Mouse (Mus musculus): ENCODE measurements around the gene Cyth3. TPM values are rescaled to one million over a fixed set of nuclear protein-coding genes. Genes with fewer than 3 reads are reported as not detected.

The Cyth3 gene
- 39.8 and 41.3 TPM in 2 replicates for polyA plus RNA-seq (2012; rRNA removed)

DNA sequence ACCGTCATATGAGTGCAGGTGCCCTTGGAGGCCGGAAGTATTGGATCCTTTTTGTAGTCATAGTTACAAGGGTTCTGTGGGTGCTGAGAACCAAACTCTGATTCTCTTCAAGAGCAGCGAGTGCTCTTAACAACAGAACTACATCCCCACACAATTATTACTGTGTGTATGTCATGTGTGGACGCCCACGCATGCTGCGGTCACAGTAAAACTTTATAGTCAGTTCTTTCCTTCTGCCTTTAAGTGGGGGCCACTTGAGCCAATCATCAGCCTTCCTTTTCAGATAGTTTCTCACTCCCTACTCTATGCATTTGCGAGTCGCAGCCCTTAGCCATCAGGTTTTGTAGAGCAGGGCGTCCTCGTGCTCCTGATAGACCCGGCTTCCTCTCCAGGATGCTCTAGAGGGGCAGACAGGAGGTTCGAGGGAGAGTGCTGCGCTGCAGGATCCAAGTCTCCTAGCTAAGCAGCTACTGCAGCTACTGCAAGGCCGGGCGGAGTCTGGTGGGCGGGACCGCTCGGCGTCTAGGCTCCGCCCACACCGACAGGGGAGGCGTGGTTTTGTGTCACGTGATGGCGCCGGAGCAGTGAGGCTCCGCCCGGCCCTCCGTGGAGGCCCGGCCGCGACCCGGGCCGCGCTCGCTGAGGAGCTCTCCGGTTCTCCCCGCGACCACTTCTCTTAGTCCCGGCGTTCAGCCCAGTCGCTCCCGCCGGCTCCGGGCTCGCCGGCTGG lies at the start of gene Cyth3:
Gene Cyth3, plus strand, starts transcription at position 555 of the 730 bp plus-strand sequence.
- peak; percentile 92 to 96 for DNase-seq
- H3K27ac ChIP-seq (ENCODE audit: insufficient read depth, low read length), result peak within 1 kb of the TSS; percentile 61
- peak within 1 kb of the TSS; percentile 88 for H3K4me3 ChIP-seq (replicated peaks; ENCODE audit: insufficient read depth, low read depth, low read length)
- 9% methylated on average over 46 of the region's 46 CpGs for WGBS
- peaks cover 3% of the 10 kb centered on the region; the same call in 1 of the 2 replicates for H3K4me1 ChIP-seq (ENCODE audit: control insufficient read depth, insufficient read depth, low read length)
- H3K27me3 ChIP-seq (ENCODE audit: control insufficient read depth, insufficient read depth, low read length), result no peaks in the 10 kb centered on the region
- TF ChIP-seq POLR2A (IDR thresholded peaks at IDR 0.05; ENCODE audit: borderline replicate concordance, insufficient read depth, low read length), result peak; percentile 38; the same call in 1 of the 2 replicates
- no peak for TF ChIP-seq CTCF (IDR thresholded peaks at IDR 0.05; ENCODE audit: borderline replicate concordance, insufficient read depth, low read depth, low read length)

DNA sequence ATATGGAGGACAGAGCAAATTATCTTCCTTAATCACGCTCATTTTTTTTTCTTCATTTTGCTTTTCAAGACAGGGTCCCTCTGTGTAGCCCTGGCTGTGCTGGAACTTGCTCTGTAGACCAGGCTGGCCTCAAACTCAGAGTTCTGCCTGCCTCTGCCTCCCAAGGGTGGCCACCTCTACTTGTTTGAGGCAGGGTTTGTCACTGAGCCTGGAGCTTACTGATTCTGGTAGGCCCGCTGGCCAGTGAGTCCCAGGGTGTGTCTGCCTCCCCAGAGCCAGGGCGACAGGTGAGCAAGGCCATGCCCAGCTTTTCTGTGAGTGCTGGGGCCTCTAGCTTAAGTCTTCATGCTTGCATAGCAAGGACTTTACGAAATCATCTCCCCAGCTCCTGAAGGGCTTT lies 49.2 kb upstream of the Cyth3 start:
- H3K27me3 ChIP-seq (ENCODE audit: control insufficient read depth, insufficient read depth, low read length), result no peaks in the 10 kb centered on the region
- no peak for TF ChIP-seq CTCF (IDR thresholded peaks at IDR 0.05; ENCODE audit: borderline replicate concordance, insufficient read depth, low read depth, low read length)
- TF ChIP-seq POLR2A (IDR thresholded peaks at IDR 0.05; ENCODE audit: borderline replicate concordance, insufficient read depth, low read length), result no peak
- H3K4me3 ChIP-seq (replicated peaks; ENCODE audit: insufficient read depth, low read depth, low read length), result no peak overlapping the region
- no peaks in the 10 kb centered on the region for H3K4me1 ChIP-seq (ENCODE audit: control insufficient read depth, insufficient read depth, low read length)
- H3K27ac ChIP-seq (ENCODE audit: insufficient read depth, low read length), result no peak overlapping the region
- DNase-seq, result no peak
- WGBS, result 91% methylated on average over 4 of the region's 4 CpGs

- WGBS, result 75% methylated on average over 19 of the region's 19 CpGs
- Histone ChIP-seq H3K27me3 (ENCODE audit: control insufficient read depth, insufficient read depth, low read length) (no peaks in the 10 kb centered on the region), H3K4me1 (ENCODE audit: control insufficient read depth, insufficient read depth, low read length) (no peaks in the 10 kb centered on the region), H3K4me3 (replicated peaks; ENCODE audit: insufficient read depth, low read depth, low read length) (no peak overlapping the region), H3K27ac (ENCODE audit: insufficient read depth, low read length) (no peak overlapping the region)
- TF ChIP-seq CTCF (IDR thresholded peaks at IDR 0.05; ENCODE audit: borderline replicate concordance, insufficient read depth, low read depth, low read length), result no peak
- TF ChIP-seq POLR2A (IDR thresholded peaks at IDR 0.05; ENCODE audit: borderline replicate concordance, insufficient read depth, low read length), result no peak
- no peak for DNase-seq
These were observed 47.7 kb upstream of the Cyth3 start for GRCm38 (mm10) chr5:143574261-143575178.

DNA sequence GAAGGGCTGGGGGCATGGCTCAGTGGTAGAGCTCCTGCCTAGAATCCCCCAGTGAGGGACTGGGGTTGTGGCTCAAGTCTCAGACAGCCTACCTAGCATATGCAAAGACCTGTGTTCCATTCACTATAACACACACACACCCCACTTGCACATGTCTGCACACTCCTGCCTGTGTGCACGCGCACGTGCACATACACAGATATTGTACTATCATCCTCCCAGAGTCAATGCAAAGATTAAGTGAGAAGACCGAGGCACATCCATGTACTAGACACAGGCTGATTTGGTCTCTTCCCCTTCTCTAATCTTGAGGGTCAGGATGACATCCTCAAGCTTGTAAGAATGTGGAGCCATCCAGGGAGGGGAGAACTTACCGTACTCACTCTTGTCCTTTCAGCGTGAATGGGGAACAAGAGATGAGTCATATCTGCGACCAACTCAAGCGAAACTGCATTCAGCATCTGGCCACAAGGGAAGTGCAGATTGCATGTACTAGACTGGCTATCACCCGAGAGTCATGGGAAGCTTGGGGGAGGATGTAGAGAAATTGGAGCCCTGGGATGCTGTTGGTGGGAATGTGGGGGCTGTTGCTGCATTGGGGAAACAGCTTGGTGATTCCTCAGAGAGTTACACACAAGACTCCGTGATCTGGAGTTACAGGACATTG lies 42.6 kb upstream of the Cyth3 start:
- no peak for DNase-seq
- no peaks in the 10 kb centered on the region for H3K4me1 ChIP-seq (ENCODE audit: control insufficient read depth, insufficient read depth, low read length)
- no peak overlapping the region for H3K4me3 ChIP-seq (replicated peaks; ENCODE audit: insufficient read depth, low read depth, low read length)
- no peak for TF ChIP-seq CTCF (IDR thresholded peaks at IDR 0.05; ENCODE audit: borderline replicate concordance, insufficient read depth, low read depth, low read length)
- TF ChIP-seq POLR2A (IDR thresholded peaks at IDR 0.05; ENCODE audit: borderline replicate concordance, insufficient read depth, low read length), result no peak
- H3K27me3 ChIP-seq (ENCODE audit: control insufficient read depth, insufficient read depth, low read length), result no peaks in the 10 kb centered on the region
- no peak overlapping the region for H3K27ac ChIP-seq (ENCODE audit: insufficient read depth, low read length)
- WGBS, result 86% methylated on average over 10 of the region's 10 CpGs

DNA sequence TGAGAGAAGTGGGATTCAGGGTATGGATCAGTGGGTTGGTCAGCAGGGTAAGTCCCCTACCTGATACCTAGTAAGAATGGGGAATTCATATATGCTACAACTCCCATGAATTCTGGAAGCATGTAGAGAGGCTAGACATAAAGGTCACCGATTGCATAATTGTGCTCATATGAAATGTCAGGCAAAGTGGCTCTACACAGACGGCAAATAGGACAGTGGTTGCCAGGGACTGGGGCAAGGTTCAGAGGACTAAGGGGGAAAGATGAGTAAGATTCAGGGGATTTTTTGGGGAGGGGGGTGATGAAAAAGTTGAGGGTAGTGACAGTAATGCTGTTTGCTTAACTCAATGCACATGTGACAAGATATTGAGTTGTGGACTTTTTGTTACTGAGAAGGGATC lies 41.3 kb upstream of the Cyth3 start:
- 71% methylated on average over 2 of the region's 2 CpGs for WGBS
- Histone ChIP-seq H3K27me3 (ENCODE audit: control insufficient read depth, insufficient read depth, low read length) (no peaks in the 10 kb centered on the region), H3K27ac (ENCODE audit: insufficient read depth, low read length) (no peak overlapping the region), H3K4me3 (replicated peaks; ENCODE audit: insufficient read depth, low read depth, low read length) (no peak overlapping the region), H3K4me1 (ENCODE audit: control insufficient read depth, insufficient read depth, low read length) (no peaks in the 10 kb centered on the region)
- no peak for DNase-seq
- TF ChIP-seq POLR2A (IDR thresholded peaks at IDR 0.05; ENCODE audit: borderline replicate concordance, insufficient read depth, low read length) (no peak), CTCF (IDR thresholded peaks at IDR 0.05; ENCODE audit: borderline replicate concordance, insufficient read depth, low read depth, low read length) (no peak)

GRCm38 (mm10) chr5:143581874-143582273 lies 40.4 kb upstream of the Cyth3 start:
- Histone ChIP-seq H3K4me3 (replicated peaks; ENCODE audit: insufficient read depth, low read depth, low read length) (no peak overlapping the region), H3K27me3 (ENCODE audit: control insufficient read depth, insufficient read depth, low read length) (no peaks in the 10 kb centered on the region), H3K27ac (ENCODE audit: insufficient read depth, low read length) (no peak overlapping the region), H3K4me1 (ENCODE audit: control insufficient read depth, insufficient read depth, low read length) (no peaks in the 10 kb centered on the region)
- WGBS, result 88% methylated on average over 8 of the region's 8 CpGs
- no peak for DNase-seq
- TF ChIP-seq POLR2A (IDR thresholded peaks at IDR 0.05; ENCODE audit: borderline replicate concordance, insufficient read depth, low read length) (no peak), CTCF (IDR thresholded peaks at IDR 0.05; ENCODE audit: borderline replicate concordance, insufficient read depth, low read depth, low read length) (no peak)

DNA sequence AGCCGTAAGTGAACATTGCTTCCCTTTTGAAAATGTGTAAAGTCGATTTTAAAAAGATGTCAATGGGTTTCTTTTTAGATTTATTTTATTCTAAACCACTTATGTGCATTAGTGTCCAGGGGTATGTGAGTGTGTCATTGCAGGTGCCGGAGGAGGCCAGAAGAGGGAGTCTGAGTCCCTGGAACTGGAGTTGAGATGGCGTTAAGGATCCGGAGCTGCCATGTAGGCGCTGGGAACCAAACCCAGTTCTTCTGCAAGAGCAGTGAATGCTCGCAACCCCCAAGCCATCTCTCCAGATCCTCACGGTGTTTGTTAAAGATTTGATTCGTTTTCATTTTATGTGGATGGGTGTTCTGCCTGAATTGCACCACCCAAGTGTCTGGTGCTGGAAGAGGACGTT lies 39.2 kb upstream of the Cyth3 start:
- H3K4me1 ChIP-seq (ENCODE audit: control insufficient read depth, insufficient read depth, low read length), result no peaks in the 10 kb centered on the region
- H3K27ac ChIP-seq (ENCODE audit: insufficient read depth, low read length), result no peak overlapping the region
- WGBS, result 93% methylated on average over 10 of the region's 10 CpGs
- no peak overlapping the region for H3K4me3 ChIP-seq (replicated peaks; ENCODE audit: insufficient read depth, low read depth, low read length)
- TF ChIP-seq POLR2A (IDR thresholded peaks at IDR 0.05; ENCODE audit: borderline replicate concordance, insufficient read depth, low read length) (no peak), CTCF (IDR thresholded peaks at IDR 0.05; ENCODE audit: borderline replicate concordance, insufficient read depth, low read depth, low read length) (no peak)
- H3K27me3 ChIP-seq (ENCODE audit: control insufficient read depth, insufficient read depth, low read length), result no peaks in the 10 kb centered on the region
- DNase-seq, result no peak

Measured in cerebellum, adult 2 months (tissue).